Mouse (Mus musculus): ENCODE results near the gene Ophn1.

- peak; percentile 66 for TF ChIP-seq CTCF (conservative IDR thresholded peaks at IDR 0.05; ENCODE audit: insufficient read depth, insufficient read length, low read depth, low read length)
- peak; percentile 32 for TF ChIP-seq POLR2A (IDR thresholded peaks at IDR 0.05; ENCODE audit: low read depth, low read length)
Observed at GRCm38 (mm10) chrX:98937555-98938294, 46.9 kb upstream of the Ophn1 start.
